Comparison of ENCODE assay signal across 9 mouse cellular contexts in the genomic region with DNA sequence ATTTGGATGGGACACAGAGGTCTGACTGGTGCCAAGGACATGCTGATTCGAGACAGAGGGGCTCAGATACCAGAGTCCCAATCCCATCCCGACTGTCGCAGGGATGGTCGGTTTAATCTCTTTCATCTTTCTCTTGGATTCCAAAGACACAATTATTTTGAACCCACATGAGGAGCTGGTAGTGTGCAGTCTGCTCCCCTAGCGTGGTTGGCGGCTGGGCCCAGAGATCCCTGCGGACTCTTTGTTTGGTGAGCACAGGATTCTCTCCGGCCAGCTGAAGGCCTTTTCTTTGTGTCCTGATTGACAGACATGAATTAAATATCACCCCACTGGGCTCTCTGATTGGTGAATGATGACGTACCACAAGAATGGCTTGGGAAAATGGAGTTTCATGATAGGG. TPM values are rescaled to one million over a fixed set of nuclear protein-coding genes. Genes with fewer than 3 reads are reported as not detected.
DNase-seq lines count a peak whose midpoint lies in the region; ATAC-seq and TF ChIP-seq lines count a peak whose summit lies in the region.
"Had no signal": no experiment of that assay in that cellular context is flagged by ENCODE, and none has a peak within 500 bp of the region (broad histone marks: within the 10 kb centered on the region; RNA-seq: fewer than 3 reads in every experiment).

No protein-coding gene starts in this region.

- no peak overlapping the region for H3K4me3 ChIP-seq in layer of hippocampus, adult 2 months
- no peak overlapping the region for H3K4me3 ChIP-seq in hindbrain, embryonic 15.5 days
- H3K4me3 ChIP-seq in neural tube, embryonic 14.5 days (ENCODE audit: low read depth, low read length) = no peak overlapping the region

- no peak overlapping the region for H3K9ac ChIP-seq in hindbrain, embryonic 15.5 days
- no peak overlapping the region for H3K9ac ChIP-seq in neural tube, embryonic 14.5 days (replicated peaks; ENCODE audit: low read depth, low read length)

- no peaks in the 10 kb centered on the region for H3K36me3 ChIP-seq in hindbrain, embryonic 15.5 days
- H3K36me3 ChIP-seq in neural tube, embryonic 14.5 days (ENCODE audit: control insufficient read depth, insufficient read depth, low read length) = no peaks in the 10 kb centered on the region

- no peaks in the 10 kb centered on the region for H3K27me3 ChIP-seq in hindbrain, embryonic 15.5 days
- H3K27me3 ChIP-seq in neural tube, embryonic 14.5 days (ENCODE audit: control insufficient read depth, insufficient read depth, low read length) = no peaks in the 10 kb centered on the region

- H3K4me1 ChIP-seq in hindbrain, embryonic 15.5 days (replicated peaks) = peaks cover 23% of the 10 kb centered on the region
- peaks cover 13% of the 10 kb centered on the region; the same call in 1 of the 2 replicates for H3K4me1 ChIP-seq in neural tube, embryonic 14.5 days (ENCODE audit: control insufficient read depth, insufficient read depth, low read length)

- peak overlapping the region; percentile 16 for H3K4me2 ChIP-seq in hindbrain, embryonic 15.5 days
- no peak overlapping the region for H3K4me2 ChIP-seq in neural tube, embryonic 14.5 days (ENCODE audit: low read depth, low read length)

- no peak for TF ChIP-seq CTCF in layer of hippocampus, adult 2 months (conservative IDR thresholded peaks at IDR 0.05)

- 8% methylated on average over 9 of the region's 9 CpGs for WGBS in hindbrain, embryonic 15.5 days
- 14% methylated on average over 9 of the region's 9 CpGs for WGBS in neural tube, embryonic 14.5 days

- DNase-seq in layer of hippocampus, adult 2 months (ENCODE audit: low spot score in 2 of 2) = peak in 1 of 2 experiments; percentile 35
- no peak for DNase-seq in layer of hippocampus, adult 9-10 months (ENCODE audit: low spot score)
- peak; percentile 37 for DNase-seq in embryo, embryonic 11.5 days (ENCODE audit: low read depth, low spot score)
- DNase-seq in natural killer cell, adult 2 months (ENCODE audit: low spot score in 2 of 2) = no peak
- no peak for DNase-seq in spleen, adult 18-20 months
- DNase-seq: adrenal gland, postnatal 36 days had no signal

- no peaks in the 10 kb centered on the region for H3K9me3 ChIP-seq in hindbrain, embryonic 15.5 days
- no peaks in the 10 kb centered on the region for H3K9me3 ChIP-seq in neural tube, embryonic 14.5 days (ENCODE audit: control insufficient read depth, low read length)

- peak overlapping the region; percentile 73 for H3K27ac ChIP-seq in layer of hippocampus, adult 2 months
- peak overlapping the region; percentile 88 for H3K27ac ChIP-seq in hindbrain, embryonic 15.5 days (replicated peaks)
- peak overlapping the region; percentile 91 for H3K27ac ChIP-seq in neural tube, embryonic 14.5 days (ENCODE audit: low read depth, low read length)

- ATAC-seq in hindbrain, embryonic 15.5 days (ENCODE audit: low FRiP score, low read depth) = peak; percentile 85
- peak; percentile 82 for ATAC-seq in neural tube, embryonic 14.5 days (ENCODE audit: low read depth)
- no peak for ATAC-seq in erythroblast, adult 5-6 weeks (replicated peaks; ENCODE audit: low FRiP score, poor library complexity, severe bottlenecking)

RNA-seq across cellular contexts. Expression of a gene that starts 41.5 kb away (rescaled TPM):
- 100 to 1,000 TPM; 358 to 386 TPM for total RNA-seq in layer of hippocampus, adult 2 months (2021)
- polyA plus RNA-seq in hindbrain, embryonic 15.5 days (2015; fragmentation: Nextera tagmentation; extraction: Ambion mirVana) = 36.8 and 36.9 TPM in 2 replicates
- polyA plus RNA-seq in neural tube, embryonic 14.5 days (2014; fragmentation: Nextera tagmentation; extraction: Ambion mirVana) = 47.7 and 53.4 TPM in 2 replicates
- 16.7 and 28.4 TPM in 2 replicates for total RNA-seq in erythroblast, adult 5-6 weeks (2015; ENCODE audit: low replicate concordance)
- 40.7 and 50.3 TPM in 2 replicates for total RNA-seq in erythroblast, adult 5-6 weeks (2017; ENCODE audit: low replicate concordance)

Comparison
In these comparisons a context has a peak if more than half of its experiments do, and no peak if none do; other contexts are left out.
1. RNA of a gene that starts 41.5 kb away (total RNA-seq): 358 to 386 TPM in layer of hippocampus, adult 2 months; 16.7 to 50.3 TPM in erythroblast, adult 5-6 weeks; every median in the first group is over 4 times any median in the second.
2. Peak in every context shown above with its lines, with median percentiles within 50 percentile points of each other: H3K27ac ChIP-seq.